Mouse (Mus musculus): ENCODE results near the gene Foxn2. TPM values are rescaled to one million over a fixed set of nuclear protein-coding genes. Genes with fewer than 3 reads are reported as not detected.
"Not testable (repeated sequence)": the region's sequence is repeated elsewhere in the genome, so short reads cannot be mapped to it uniquely, and the experiment has no call there.

Gene Foxn2
- total RNA-seq, 4 experiments from 2014 or later, result 22.9 to 25.2 (median 24.0) TPM

DNA sequence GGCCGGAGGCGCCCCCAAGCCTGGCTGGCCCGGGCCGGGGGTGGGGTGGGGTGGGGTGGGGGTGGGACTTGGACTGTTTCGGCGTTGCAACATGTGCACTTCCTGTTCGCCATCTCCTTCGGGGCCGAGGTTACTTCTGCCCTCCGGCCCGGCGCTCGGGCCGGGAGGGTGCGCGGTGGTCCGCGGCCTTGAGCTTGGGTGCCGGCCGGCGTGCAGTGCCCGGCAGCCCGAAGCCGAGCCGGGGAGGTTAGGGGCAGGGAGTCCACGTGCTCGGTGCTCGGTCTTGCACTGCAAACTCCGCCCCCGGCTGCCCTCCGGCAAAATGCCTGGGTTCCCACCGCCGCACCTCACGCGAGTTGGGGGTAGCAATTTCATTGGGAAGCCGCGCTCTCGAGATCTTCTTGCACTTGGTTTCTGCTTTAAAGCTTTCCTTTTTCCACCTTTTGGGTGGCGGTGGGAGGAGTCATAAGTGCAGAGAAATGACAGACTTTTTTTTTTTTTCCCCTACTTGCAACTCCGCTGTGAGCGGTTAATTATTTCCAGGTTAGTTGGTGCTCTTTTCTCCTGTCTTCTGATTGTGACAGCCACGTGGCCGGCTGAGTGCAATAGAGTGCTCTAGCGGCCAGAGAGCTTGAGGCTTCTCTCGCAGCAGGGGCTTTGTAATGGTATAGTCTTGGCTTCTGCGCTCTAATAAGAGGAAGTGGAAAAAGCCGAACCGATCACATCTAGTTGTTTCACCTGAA is 1.1 kb downstream of the Foxn2 start:
- peak; percentile 27 to 34 for DNase-seq (ENCODE audit: low spot score in 2 of 2)

DNA sequence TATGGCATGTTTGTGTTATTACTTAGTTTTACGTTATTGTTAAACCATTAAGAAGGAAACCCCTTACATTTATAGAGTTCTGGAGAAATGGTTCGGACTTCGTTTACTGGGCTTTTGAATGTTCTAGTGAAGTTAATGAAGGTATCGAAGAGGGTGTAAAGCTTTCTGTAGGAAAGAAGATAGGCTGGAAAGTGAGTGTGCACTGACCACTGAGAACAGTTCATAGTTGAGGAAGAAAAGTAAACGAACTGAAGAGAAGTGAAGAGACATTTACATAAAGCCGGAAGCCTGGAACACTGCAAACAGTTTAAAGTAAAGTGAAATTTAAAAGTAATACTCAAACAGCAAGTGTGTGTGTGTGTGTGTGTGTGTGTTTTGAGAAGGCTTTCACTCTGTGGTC is 2.1 kb downstream of the Foxn2 start:
- DNase-seq (ENCODE audit: low spot score in 2 of 2), result no peak

DNA sequence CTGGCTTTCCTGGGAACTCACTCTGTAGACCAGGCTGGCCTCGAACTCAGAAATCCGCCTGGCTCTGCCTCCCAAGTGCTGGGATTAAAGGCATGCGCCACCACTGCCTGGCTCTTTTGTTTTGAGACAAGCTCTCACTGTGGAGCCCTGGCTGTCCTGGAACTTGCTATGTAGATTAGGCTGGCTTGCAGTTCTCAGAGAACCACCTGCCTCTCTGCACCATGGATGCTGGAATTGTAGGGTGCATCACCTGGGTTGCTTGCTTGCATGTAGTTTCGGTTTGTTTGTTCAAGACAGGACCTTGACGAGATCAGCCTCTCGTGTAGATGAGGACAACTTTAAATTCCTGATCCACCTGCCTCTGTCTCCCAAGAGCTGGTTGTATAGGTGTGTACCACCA is 2.7 kb downstream of the Foxn2 start:
- DNase-seq (ENCODE audit: low spot score in 2 of 2), result no peak

DNA sequence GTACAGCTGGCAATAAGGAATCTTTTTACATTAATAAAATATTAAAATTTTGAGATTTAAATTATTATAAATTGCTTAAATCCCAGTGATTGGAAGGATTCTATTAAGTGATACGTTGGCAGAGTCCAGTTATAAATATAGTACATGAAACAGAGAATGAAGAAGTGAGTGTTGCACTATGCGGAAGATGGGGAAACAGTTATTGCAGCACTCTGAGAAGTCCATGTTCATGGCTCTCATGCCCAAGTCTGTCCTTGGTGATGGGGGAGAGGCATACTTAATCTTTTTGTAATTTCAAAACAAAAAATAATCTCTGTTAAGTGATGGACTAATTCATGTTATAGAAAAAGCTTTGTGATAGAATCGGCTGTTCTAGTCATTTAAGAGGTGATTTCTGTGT is 17.6 kb downstream of the Foxn2 start:
- DNase-seq (ENCODE audit: low spot score in 2 of 2), result no peak

DNA sequence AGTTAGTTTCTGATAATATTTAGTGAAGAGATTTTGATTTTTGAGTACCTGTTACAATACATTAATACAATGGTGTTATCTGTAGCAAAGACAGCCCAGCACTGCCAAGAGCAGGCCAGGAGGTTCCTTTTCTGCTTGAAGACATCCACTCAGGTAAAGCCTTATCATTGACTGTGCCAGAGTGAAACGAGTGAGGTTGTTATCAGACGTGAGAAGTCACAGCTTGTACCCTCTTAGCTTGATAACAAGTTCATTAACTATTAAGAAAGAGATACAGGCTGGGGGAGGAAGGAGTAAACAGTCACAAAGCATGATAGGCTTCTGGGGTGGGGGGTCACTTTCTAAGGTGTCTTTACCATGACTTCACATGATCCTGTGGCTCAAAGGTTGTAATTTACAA is 19.0 kb downstream of the Foxn2 start:
- no peak for DNase-seq (ENCODE audit: low spot score in 2 of 2)

DNA sequence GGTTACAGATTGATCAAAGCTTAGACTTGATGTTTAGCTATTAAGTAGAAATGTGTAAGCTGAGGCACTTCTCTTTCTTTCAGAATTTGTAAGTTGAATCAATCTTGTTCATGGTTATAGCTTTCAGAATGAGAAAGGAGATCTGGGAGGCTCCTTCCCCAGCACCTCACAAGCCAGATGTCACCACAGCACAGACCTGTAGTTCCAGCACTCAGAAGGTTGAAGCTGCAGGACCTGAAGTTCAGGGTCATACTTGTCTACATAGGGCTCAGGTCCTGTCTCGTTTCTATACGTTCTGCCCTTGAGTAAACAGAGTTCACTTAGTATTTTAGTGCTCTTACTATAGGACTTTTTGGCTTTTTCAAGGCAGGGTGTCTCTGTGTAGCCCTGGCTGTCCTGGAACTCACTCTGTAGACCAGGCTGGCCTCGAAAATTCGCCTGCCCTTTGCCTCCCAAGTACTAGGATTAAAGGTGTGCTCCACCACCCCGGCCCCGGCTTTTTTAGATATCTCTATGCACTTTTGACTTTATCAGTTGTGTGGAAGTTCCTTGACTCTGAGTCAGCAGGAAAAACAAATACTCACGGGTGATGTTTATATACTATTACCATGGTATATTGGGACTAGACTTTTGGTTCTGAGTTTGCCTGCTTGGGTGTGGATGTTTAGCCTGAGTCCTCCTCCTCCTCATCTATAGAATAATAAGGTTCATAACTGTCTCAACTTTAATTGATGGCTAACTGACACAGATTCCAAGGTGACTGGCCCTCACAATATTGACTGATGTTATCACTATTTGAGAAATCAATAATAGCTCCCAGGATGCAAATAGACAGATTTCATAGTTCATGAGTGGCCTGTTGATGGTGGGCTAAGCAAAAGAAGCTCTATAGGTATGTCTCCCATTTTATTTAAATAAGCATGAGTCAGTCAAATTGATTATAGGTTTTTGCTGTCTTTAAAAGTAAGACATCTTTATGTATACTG is 19.7 kb downstream of the Foxn2 start:
- no peak for DNase-seq (ENCODE audit: low spot score in 2 of 2)

DNA sequence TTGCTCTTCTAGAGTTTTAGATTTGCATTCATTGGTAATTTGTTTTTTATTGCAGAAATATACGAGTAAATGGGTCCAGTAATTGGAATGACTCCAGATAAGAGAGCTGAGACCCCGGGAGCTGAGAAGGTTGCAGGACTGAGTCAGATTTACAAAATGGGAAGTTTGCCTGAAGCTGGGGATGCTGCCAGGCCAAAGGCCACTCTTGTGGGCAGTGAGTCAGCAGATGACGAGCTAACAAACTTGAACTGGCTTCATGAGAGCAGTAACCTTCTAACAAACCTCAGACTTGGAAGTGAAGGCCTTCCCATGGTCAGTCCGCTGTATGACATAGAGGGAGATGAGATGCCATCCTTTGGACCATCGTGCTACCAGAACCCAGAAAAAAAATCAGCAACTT is 22.1 kb downstream of the Foxn2 start:
- DNase-seq (ENCODE audit: low spot score in 2 of 2), result no peak

DNA sequence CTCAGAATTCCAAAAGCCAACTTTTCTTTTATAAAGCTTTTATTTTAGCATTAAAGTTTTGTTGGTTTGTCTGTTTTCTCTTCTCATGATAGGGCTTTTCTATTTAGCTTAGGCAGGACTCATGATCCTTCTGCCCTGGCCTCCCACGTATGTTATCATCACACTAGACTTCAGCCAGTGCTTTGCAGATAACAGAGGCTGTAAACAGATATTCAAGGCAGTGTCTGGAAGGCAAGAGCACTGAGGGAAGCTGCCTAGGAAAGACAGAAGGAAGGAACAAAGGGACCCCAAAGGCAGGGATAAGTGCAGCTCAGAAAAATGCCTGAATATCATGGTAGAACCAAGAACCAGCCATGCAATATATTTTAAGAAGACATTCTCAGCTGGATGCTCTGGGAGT is 26.1 kb downstream of the Foxn2 start:
- no peak for DNase-seq (ENCODE audit: low spot score in 2 of 2)

DNA sequence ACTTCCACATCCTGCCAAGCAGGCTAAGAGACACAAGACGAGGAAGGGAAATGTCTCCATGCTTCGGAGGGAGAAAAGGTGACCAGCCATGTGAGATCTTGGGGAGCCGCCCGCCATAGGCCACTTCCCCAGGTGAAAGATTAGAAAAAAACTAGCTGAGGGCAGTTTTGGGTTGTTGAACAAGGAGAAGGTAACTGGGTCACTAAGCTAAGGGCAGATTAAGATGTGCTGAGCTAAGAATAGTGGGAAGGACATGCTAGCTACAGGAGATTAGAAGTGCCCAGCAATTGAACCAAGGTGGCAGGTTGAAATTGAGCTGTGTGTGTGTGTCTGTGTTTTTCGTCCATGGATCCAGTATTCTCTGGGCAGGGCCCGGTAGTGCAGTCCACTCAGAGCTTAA is 27.2 kb downstream of the Foxn2 start:
- no peak for DNase-seq (ENCODE audit: low spot score in 2 of 2)

DNA sequence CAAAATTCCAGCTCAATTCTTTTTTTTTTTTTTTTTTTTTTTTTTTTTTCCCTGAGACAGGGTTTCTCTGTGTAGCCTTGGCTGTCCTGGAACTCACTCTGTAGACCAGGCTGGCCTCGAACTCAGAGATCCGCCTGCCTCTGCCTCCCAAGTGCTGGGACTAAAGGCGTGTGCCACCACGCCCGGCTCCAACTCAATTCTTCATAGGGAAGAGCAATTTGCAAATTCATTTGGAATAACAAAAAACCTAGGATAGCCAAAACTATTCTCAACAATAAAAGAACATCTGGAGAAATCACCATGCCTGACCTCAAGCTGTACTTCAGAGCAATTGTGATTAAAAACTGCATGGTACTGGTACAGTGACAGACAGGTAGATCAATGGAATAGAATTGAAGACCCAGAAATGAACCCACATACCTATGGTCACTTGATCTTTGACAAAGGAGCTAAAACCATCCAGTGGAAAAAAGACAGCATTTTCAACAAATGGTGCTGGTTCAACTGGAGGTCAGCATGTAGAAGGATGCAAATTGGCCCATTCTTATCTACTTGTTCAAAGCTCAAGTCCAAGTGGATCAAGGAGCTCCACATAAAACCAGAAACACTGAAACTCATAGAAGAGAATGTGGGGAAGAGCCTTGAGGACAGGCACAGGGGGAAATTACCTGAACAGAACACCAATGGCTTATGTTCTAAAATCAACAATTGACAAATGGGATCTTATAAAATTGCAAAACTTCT is 28.3 kb downstream of the Foxn2 start:
- DNase-seq (ENCODE audit: low spot score in 2 of 2), result not testable (repeated sequence)

DNA sequence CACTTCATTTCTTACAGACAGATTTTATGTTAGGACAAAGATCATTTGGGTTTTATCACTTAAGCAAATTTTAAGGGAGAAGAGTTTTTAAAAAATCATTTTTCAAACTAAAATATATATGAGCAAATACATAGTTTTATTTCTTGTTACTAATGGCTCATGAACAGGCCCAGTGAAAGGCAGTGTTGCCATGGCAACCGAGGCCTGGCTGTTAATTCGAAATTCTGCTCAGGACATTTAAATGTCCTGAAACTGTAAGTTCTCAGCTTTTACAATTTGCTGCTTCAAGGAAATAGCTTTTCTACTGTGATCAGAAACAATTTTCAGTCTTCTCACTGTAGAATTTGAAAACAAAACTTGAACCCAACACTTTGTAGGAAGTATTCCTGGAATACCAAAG is 33.3 kb downstream of the Foxn2 start:
- DNase-seq (ENCODE audit: low spot score in 2 of 2), result peak in 1 of 2 experiments; percentile 53

DNA sequence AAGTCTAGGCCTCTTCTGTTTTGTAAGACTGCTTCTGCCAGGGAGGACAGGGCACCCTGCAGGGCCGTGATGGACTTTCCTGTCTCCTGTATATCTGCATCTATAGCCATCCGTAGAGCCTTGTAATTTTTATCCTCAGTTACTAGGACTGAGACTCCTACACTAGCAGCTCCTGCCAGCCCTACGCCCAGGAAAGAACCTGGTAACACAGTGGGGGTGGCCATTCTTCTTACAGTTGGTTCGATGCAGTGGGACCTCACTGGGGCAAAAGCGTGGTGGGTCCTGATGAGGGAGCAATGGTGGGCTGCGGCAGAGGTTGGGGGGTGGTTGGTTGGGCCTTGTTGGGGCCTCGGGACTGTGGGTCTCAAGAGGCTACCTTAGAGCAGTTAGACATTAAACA is 36.7 kb downstream of the Foxn2 start:
- no peak for DNase-seq (ENCODE audit: low spot score in 2 of 2)

DNA sequence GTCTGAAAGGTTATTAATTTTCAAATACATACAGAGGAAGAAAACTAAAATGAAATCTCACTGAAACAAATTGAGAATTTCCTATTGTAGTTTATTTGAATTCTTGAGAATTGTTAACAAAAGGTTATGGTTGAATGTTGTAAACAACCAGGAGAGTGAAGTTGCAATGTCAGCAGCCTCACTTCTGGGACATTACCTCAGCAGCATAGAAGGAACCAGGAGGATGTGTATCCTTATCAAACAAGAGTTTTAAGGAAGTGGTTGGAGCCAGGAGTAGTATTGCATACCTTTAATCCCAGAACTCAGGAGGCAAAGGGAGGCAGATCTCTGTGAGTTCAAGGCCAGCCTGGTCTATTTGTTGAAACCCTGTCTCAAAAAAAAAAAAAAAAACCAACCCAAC is 37.2 kb downstream of the Foxn2 start:
- no peak for DNase-seq (ENCODE audit: low spot score in 2 of 2)

DNA sequence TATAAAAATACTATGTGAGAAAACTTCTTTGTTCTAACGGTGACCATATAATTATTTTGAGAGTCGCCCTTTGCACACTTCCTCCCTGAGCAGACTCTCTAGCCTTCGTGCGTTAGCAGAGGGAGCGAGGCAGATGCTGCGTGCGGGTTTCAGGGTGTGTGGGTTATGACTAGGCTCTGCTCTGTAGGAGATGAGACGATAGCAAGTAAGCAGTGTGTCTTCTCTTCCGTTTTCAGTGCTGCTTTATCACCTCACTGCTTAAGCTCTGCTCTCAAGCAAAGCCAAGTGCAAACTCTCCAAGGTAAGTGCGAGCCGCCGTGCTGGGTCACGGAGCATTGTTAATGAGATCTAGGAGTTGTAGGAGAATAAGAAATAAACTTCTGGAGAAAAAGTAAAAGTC is 38.5 kb downstream of the Foxn2 start:
- DNase-seq (ENCODE audit: low spot score in 2 of 2), result no peak

DNA sequence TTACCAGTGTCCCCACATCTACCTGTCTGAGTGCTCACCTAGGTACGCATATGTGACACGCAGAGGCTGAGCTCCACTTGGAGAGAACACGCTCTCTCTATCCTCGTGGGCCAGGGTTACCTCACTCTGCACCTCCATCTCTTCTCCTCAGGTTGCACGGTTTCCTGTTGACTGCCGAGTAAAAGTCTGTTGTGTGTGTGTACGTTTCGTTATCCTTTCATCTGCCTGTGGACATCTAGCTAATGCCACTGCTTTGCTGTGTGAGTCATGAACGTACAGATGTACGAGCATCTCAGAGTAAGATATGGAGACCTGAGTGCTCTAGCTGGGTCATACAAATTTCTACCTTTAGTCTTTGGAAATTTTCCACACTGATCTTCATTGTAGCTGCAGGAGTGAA is 39.9 kb downstream of the Foxn2 start:
- DNase-seq (ENCODE audit: low spot score in 2 of 2), result no peak

DNA sequence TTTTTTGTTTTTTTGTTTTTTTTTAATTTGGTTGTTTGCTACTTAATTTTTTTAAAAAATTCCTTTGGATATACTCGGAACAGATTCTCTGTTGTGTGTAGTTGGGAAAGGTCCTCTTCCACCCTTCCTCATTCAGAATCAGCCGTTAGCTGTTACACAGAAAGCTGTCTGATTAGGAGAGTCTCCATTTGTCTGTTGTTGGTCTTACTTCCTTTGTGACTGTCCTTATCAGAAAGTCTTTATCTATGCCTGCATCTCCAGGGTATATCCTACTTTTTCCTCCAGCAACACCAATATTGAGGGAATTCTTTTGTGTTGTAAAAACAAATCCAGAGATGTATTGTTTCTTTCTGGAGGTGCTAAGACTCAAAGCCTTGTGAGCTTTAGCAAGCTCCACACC is 40.6 kb downstream of the Foxn2 start:
- no peak for DNase-seq (ENCODE audit: low spot score in 2 of 2)

DNA sequence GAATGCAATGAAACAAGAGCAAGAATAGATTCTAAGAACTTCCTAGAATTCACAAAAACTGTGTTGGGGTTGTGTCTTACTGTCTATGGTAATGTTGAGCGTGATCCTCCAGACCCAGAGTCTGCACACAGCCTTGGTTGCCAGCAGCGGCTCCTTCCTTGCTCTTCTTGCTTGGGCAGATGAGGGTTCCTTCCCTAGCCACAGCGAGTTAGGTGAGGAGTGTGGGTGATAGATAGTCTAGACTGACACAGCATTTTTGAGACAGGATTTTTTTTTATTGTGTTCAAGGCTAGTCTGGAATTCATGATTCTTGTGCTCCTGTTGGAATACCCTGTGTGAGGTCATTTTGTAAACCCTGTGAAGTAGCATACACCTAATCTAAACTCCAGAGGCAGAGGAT is 41.1 kb downstream of the Foxn2 start:
- no peak for DNase-seq (ENCODE audit: low spot score in 2 of 2)

DNA sequence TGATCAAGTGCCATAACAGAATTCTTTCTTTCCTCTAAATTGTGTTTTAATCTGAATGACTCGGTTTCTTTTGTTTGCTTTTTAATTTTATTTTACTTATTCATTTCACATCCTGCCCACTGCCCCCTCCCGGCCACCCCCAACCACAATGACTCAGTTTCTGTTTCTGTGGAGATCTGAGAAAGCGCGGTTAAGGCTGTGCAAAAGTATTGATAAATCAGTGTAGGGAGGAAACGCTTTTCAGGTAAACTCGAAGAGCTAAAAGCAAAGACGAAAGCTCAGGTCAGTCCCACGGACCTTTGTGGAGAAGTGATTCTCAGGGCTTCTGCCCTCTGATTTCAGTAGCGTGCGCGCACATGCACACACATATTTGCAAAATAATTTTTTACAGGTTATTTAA is 44.0 kb downstream of the Foxn2 start:
- DNase-seq (ENCODE audit: low spot score in 2 of 2), result no peak

DNA sequence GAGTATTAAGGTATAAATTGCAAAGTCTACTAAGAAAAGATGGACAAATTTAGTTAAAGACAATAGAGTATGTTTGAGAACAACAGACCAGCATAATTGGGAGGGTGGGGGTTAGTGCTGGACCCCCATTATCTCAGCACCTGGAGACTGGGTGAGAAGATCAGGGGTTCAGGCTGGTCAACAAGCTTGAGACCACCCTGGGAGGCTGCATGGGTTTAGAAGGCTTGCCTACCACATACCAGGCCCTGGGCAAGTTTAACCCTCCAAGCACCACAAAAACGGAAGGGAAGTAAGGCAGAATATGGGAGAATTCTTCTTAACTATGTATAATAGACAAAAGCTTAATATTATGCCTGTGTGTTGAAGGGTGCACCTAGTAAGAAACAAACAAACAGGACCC is 44.4 kb downstream of the Foxn2 start:
- no peak for DNase-seq (ENCODE audit: low spot score in 2 of 2)

DNA sequence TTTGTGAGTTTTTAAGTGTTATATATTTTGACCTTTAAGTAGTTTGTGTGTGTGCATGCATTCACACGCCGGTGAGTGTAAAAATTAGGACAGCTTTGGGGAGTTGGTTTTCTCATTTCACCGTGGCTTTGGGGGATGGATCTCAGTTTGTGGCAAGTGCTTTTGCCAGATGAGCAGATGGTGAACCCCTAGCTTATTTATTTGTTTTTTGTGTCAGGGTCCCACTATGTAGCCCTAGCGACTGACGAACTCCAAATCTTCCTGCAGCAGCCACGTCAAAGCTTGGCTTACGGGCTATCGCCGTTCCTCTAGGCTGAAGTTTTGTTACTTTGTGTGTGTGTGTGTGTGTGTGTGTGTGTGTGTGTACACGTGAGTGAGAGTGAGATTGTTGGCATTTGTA is 50.0 kb downstream of the Foxn2 start:
- no peak for DNase-seq (ENCODE audit: low spot score in 2 of 2)

DNA sequence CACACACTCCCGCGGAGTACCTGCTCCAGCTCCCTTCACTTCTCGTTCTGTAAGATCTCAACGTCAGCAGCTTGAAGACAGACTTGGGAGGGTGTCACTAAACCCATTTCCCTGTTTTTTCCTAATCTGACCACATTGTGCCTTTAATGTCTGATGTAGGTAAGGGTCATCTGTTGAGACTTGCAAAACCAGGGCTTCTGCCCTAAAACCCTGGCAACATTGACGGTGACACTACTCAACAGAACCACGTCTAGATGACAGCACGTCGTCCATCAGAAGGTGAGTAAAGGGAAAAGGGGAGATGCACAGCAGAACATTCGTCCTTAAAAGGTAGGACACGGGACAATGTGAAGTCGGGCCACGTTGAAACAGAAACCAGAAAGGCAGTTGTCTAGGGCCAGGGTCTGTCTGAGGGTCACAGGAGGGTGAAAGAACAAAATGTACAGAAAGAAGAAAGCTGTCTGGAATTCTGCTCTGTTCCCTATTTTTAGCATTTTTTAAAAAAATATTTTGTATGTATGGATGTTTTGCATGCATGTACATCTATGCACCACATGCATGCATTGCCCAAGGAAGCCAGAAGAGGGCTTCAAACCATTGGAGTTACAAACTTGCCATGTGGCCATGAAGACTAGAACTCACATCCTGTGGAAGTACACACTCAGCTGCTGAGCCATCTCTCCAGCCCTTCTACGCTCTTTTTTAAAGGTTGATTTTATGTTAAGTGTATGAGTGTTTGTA is 51.0 kb downstream of the Foxn2 start:
- DNase-seq (ENCODE audit: low spot score in 2 of 2), result no peak

Measured in layer of hippocampus, adult 8-10 months (tissue).